Mouse (Mus musculus): ENCODE data around the gene Cacna2d3.

Gene Cacna2d3

DNA sequence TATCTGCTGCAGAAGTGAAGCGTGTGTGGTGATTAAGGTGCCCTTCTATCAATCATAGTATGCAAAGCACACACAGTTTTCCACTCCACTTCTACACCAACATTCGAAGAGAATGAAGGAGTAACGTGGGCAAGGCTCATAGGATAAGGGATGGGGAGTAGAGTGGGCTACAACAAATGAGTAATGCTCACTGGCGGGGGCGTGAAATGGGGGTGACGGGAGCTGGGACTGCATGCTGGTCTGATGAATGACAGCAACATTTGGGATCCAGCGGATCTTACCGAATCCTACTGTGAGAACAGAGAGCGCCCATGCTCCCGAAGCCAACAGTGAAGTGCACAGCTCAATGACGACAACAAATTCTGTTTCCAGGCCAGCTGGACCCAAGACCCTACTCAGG, 76.2 kb downstream of the Cacna2d3 start:
- in situ Hi-C loops (cut with MboI; ENCODE audit: unreplicated experiment in 2 of 2): no loop called here

DNA sequence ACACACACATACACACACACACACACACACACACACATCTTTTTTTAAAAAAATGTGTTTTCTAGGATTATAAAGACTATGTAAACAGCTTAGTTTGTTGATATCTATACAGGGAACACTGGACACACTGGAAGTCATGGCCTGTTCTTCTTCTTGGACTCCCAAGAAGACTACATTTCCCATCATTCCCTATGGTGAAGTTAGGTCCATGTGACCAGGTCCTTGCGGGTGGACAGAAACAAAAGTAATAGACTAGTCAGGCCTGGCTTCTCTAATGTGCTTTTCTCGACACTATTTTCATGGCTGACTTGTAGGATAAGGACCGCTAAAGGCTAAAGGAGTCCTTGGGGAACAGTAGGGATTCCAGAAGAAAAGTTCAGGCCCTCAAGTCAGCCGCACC, 78.4 kb downstream of the Cacna2d3 start:
- in situ Hi-C loops (cut with MboI; ENCODE audit: unreplicated experiment in 2 of 2): no loop called here

DNA sequence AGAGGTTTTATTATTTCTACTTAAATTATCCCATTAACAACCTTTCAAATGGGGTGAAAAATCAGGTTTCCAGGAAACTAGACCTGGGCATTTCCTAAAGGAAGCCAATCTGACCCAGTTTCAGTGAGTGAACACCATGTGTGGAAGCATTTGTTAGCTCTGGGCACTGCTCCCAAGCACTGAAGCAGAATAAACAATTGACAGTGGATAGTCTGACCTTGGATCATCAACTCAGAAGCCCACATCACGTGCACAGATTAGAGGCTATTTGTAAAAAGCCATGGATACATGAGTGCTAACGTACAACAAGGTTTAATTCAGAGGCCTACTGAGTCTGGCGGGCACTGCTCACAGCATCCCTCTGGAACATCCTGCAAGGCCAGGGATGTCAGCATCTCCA, 82.4 kb downstream of the Cacna2d3 start:
- in situ Hi-C loops (cut with MboI; ENCODE audit: unreplicated experiment in 2 of 2): no loop called here

DNA sequence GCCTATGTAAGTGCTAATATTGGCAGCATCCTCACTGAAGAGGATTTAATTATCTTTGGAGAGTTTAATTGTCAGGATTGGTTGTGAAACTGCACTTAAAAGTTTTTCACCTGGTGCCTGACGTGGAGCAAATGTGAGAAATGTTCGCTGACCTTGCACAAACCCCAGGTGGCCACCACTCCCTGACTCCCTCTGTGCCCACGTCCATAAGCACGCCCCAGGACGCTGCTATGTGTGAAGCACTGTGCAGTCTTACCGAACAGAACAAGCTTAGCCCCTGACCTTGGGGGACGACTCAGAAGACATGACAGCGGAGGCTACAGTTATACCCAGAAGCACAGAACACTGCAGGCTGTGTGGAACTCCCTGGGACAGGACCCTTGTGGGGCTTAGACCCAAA, 93.5 kb downstream of the Cacna2d3 start:
- in situ Hi-C loops (cut with MboI; ENCODE audit: unreplicated experiment in 2 of 2): no loop called here

DNA sequence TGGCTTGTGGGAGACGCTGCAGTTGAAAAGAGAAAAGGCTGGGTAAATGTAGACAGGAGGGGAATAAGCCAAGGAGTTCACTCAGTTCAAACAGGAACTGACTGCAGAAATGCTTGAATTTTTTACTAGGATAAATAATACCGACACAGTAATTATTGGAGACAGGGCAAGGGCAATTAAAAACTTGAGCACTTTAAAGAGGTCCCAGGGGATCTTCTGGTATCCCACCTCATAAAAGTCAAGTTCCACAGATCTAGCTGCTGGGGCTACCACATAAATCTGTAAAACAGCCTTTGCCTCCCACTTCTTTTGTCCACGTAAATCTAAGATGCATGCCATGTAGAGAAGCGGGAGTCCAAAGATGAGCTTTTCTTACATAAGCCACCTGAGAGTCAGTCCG, 109.2 kb downstream of the Cacna2d3 start:
- in situ Hi-C loops (cut with MboI; ENCODE audit: unreplicated experiment in 2 of 2): no loop called here

DNA sequence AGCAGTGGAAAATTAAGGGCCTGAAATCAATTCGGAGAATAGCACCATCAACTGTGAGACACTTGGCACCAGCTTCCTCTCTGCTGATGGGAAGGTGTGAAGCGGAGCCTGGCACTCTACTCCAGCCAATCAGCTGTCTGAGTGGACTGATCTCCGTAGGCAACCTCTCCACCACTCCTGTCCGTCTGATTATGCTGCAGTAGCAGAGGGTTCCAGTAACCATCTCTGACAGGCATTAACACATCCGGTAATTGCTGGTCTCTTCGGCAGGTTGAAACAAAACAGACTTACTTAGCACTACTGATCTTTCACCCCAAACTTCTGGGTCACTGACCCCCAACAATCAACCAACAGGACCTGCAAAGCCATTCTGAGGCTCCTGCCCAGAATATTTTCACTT, 112.9 kb downstream of the Cacna2d3 start:
- in situ Hi-C loops (cut with MboI; ENCODE audit: unreplicated experiment in 2 of 2): no loop called here

DNA sequence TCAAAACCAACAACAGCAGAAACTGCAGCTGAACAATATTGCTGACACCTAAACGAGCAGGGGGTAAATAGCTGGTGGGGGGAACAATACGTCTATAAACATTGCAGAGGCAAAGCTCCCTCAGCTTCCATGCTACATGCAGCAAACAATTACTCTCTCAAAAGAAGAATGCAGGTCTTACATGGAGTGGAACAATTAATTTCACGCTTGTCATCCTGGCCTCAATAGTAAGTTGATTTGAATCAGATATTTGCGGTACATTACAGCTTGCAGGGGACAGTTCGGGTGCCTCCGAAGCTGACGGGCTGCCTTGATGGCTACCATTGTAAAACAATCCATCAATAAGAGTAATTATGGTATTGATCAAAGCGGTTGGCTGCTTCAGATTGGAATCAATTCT, 122.2 kb downstream of the Cacna2d3 start:
- in situ Hi-C loops (cut with MboI; ENCODE audit: unreplicated experiment in 2 of 2): no loop called here

DNA sequence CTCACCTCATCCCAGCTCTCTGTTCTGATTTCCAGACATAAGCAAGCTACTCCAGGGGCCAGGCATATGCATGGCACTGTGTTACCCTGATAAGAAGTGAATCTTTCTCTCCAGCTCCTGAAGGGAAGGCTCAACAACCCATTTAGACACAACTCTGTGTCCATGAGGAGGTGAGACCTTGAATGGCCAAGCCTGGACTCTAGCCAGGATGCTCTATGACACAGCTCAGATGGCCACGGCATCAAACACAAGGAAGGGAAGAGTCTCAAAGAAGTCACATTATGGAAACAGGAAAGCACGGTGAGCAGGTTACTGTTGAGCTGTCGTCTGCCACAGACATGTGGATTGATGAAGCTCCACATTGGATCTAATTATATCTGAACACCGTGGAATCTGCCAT, 128.8 kb downstream of the Cacna2d3 start:
- in situ Hi-C loops (cut with MboI; ENCODE audit: unreplicated experiment in 2 of 2): no loop called here

DNA sequence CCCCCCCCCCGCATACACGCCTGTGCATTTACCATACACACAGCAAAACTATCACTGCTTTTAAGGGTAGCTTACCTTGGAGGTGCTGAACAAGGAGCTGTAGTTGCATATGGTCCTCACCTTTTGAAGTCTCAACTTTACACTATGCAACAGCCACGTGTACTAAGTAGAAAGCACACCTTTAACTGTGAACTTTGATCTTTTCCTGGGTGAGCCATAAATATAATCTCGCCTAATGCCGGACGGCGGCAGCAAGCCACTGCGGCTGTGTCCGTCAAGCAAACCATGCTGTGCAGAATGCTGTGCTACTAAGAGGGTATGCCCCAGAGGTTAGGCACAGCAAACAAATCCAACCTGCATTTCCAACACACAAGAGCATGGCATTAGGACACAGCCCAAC, 132.0 kb downstream of the Cacna2d3 start:
- in situ Hi-C loops (cut with MboI; ENCODE audit: unreplicated experiment in 2 of 2): no loop called here

GRCm38 (mm10) chr14:29581961-29582360, 139.7 kb downstream of the Cacna2d3 start:
- in situ Hi-C loops (cut with MboI; ENCODE audit: unreplicated experiment in 2 of 2): no loop called here

DNA sequence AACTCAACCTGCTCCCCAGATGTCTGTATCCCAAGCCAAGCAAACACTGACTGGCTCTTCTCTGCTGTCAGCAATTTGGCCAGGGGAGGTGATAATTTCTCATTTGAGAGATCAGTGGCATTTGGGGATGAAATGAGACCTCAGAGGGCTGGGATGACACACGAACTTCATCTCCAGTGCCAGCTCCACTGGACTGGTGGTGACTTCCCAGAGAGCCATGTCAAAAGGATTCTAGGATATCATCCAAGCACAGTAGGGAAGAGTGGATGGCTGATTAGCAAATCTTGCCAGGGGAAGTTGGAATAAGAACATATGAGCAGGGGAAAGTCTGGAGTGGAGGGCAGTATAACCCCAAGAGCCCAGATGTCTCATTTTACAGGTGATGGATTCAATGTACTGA, 143.9 kb downstream of the Cacna2d3 start:
- in situ Hi-C loops (cut with MboI; ENCODE audit: unreplicated experiment in 2 of 2): no loop called here

GRCm38 (mm10) chr14:29575551-29575950, 146.1 kb downstream of the Cacna2d3 start:
- in situ Hi-C loops (cut with MboI; ENCODE audit: unreplicated experiment in 2 of 2): no loop called here

GRCm38 (mm10) chr14:29562704-29563103, 159.0 kb downstream of the Cacna2d3 start:
- in situ Hi-C loops (cut with MboI; ENCODE audit: unreplicated experiment in 2 of 2): no loop called here

DNA sequence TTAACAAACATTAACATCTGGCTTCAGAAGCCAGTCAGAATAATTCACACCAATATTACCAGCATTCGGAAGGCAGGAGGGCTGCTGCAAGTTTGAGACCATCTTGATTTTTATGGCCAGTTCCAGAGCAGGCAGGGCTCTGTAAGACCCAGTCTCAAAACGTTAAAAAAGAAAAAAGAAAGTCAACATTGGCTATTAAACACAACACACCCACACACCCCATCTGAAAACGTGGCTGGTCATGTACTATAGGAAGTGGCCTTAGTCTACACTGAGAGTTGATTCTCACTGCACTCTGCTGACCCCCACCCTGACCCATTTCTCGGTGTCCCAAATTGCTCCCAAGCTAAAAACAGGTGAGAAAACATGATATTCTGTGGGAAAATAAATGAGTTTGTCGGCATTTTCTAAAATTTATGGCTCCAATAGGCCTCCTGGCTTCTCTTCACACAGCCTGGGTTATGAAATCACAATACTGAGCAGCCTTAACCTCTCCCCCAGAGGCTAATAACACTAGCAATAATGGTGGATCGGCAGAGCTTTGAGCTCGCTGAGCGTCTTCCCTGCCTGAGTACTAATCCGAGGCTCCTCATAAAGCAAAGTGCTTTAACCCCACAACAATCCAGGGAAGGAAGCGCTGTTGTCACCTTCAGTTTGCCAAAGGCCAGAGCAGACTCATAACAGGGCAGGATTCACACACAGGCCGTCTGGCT, 160.4 kb downstream of the Cacna2d3 start:
- in situ Hi-C loops (cut with MboI; ENCODE audit: unreplicated experiment in 2 of 2): no loop called here

GRCm38 (mm10) chr14:29558440-29558839, 163.2 kb downstream of the Cacna2d3 start:
- in situ Hi-C loops (cut with MboI; ENCODE audit: unreplicated experiment in 2 of 2): no loop called here

DNA sequence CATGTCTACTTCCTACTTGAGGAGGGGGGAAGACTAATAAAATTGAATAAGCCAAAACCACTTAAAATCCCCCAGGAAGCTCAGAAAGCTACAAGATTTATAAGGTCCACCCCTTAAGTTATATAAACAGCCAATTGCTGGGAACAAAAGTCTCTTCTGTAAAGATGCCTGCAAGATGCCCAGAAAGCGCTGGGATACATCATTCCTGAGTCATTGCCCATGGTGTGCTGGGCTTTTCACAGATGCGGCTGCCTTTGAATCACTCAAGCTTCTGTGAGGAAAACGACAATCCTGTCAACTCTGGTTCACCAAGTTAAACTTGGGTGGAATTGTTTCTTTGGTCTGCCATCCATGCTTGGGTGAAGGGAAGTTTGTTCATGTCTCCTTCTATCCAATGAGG, 165.5 kb downstream of the Cacna2d3 start:
- in situ Hi-C loops (cut with MboI; ENCODE audit: unreplicated experiment in 2 of 2): no loop called here

GRCm38 (mm10) chr14:29552471-29552870, 169.2 kb downstream of the Cacna2d3 start:
- in situ Hi-C loops (cut with MboI; ENCODE audit: unreplicated experiment in 2 of 2): no loop called here

DNA sequence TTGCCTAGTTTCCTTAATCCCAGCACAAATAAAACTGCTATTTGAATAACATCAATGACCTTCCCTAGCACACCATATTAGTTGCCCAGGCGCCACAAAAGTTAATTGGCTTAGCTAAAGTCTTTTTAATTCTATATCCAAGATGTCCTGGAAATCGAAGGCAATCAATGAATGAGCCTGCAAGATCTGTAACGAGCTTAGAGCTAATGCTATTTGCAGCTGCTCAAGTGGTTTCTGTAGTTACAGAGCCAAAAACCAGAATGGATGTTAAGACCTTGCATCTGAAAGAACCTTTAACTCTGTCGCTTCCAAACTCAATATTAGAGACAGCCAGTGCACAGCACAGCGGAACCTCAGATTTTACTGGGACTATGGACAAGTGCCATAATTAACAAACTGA, 173.0 kb downstream of the Cacna2d3 start:
- in situ Hi-C loops (cut with MboI; ENCODE audit: unreplicated experiment in 2 of 2): no loop called here

- in situ Hi-C loops (cut with MboI; ENCODE audit: unreplicated experiment in 2 of 2): no loop called here
Observed at GRCm38 (mm10) chr14:29530516-29530915, 191.1 kb downstream of the Cacna2d3 start.

DNA sequence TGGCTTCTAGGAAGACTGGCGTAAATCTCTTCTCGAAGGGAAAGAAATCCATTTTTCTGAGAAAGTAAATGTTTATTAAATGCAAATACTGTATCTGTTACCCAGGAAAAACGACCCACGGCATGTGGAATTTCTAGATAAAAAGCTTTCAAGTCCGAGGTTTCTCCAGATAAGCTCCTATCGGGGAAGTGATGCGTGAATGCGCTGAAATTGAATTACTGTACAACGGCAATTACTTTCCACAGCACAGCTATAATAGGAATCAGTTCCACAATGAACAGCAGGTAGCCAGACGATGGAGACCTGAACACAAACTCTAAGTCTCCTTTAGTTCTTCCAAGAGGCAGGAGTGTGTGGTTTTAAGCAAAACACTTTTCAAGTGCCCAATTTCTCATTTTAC, 193.0 kb downstream of the Cacna2d3 start:
- in situ Hi-C loops (cut with MboI; ENCODE audit: unreplicated experiment in 2 of 2): no loop called here

DNA sequence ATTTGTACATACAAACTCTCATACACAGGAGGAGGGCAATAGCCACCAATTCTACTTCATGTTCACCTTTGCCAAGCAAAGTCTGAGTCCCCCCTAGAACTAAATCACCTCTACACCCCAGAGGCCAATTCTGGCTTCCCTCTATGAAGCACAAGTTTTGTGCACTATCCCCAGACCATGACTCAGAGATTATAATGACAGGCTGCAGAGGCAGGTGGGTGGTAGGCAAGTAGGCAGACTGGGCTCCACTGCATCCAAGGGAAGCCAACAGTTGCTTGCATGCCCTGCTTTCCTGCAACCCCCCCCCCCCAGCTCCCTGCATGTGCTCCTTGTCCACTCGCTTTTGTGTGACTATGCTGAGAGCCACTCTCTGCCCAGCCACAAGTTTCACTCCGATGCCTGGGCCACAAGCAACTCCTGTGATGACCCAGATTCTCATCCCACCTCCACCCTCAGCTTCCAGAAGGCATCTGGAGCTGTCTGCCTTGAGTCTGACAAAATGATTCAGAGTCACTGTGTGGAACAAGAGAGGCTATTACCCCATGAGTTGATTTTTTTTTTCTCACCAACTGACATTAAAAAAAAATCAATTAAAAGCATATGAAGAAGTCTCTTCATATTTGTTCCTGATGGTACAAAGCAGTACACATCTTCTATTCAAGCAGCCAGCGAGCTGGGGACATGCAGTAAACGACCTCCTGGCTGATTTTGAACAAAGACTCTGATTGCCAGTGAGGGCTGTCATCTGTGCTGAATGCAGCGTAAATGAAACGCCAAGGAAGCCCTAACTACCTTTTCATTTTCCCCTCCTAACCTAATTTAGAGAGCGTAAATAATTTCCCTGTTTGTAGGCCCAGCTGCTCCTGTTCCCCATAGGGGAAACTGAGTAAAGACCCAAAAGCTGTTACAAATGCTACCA, 201.7 kb downstream of the Cacna2d3 start:
- in situ Hi-C loops (cut with MboI; ENCODE audit: unreplicated experiment in 2 of 2): no loop called here

DNA sequence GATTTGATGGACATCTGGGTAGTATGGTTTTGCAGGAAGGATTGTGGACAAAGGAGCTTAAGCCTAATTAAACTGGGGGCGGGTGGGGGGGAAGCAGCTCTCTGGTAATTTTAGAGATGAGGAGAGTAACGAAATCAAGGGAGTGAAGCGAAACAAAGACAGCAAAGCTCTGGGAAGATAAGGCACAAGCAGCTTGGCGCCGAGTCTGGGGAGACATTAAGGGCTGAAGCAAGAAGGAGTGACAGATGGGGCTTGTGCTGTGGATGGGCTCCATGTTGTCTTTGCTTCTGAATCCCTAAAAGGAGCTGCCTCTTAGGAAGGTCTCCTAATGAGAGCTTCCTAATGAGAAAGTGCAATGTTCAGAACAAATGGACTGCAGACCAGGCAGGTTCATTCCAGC, 219.0 kb downstream of the Cacna2d3 start:
- in situ Hi-C loops (cut with MboI; ENCODE audit: unreplicated experiment in 2 of 2): no loop called here

All from v-Abl transformed pro-B cells (cell line).